Mouse (Mus musculus) heart, embryonic 15.5 days (tissue): ENCODE measurements around the gene Gm21677. TPM values are rescaled to one million over a fixed set of nuclear protein-coding genes. Genes with fewer than 3 reads are reported as not detected.
"Not testable (repeated sequence)": the region's sequence is repeated elsewhere in the genome, so short reads cannot be mapped to it uniquely, and the experiment has no call there.

Experiments used
- ATAC-seq: fragments of 200-750 bp; cut with Nextera tagmentation; replicated peaks from 2 replicates; pipeline ENCODE4 v1.8.0; 2017; ENCODE audit warnings: low read depth, moderate TSS enrichment; ENCODE audit not compliant: insufficient number of reproducible peaks, insufficient read depth, low FRiP score
- H3K27ac ChIP-seq: fragments of 300-500 bp; sonication (generic); 2 replicates; pipeline ENCODE4 v1.5.1; 2015; ENCODE audit warnings: mild to moderate bottlenecking, inconsistent platforms
- H3K27me3 ChIP-seq: fragments of 300-500 bp; sonication (generic); 2 replicates; pipeline ENCODE4 v1.6.1; 2015; ENCODE audit warnings: inconsistent platforms
- H3K36me3 ChIP-seq: fragments of 300-500 bp; sonication (generic); 2 replicates; pipeline ENCODE4 v1.6.1; 2015; ENCODE audit warnings: mild to moderate bottlenecking, inconsistent platforms
- H3K4me1 ChIP-seq: fragments of 300-500 bp; sonication (generic); replicated peaks from 2 replicates; pipeline ENCODE4 v1.6.1; 2015; ENCODE audit warnings: inconsistent platforms
- H3K4me2 ChIP-seq: fragments of 300-500 bp; sonication (generic); 2 replicates; pipeline ENCODE4 v1.6.1; 2015; ENCODE audit warnings: inconsistent platforms, mild to moderate bottlenecking, moderate library complexity
- H3K4me3 ChIP-seq: fragments of 300-500 bp; sonication (generic); 2 replicates; pipeline ENCODE4 v1.5.1; 2015; ENCODE audit warnings: mild to moderate bottlenecking, inconsistent platforms
- H3K9ac ChIP-seq: fragments of 300-500 bp; sonication (generic); 2 replicates; pipeline ENCODE4 v1.6.1; 2015; ENCODE audit warnings: mild to moderate bottlenecking, inconsistent platforms
- H3K9me3 ChIP-seq: fragments of 300-500 bp; sonication (generic); replicated peaks from 2 replicates; pipeline ENCODE4 v1.6.1; 2016; ENCODE audit warnings: inconsistent platforms
- WGBS: fragments of 180-500 bp; shearing (Covaris S2); methylation state at CpG from one replicate; pipeline ENCODE4 v1.1.7; 2015; ENCODE audit warnings: mixed read lengths; 5-methylcytosine and 5-hydroxymethylcytosine counted together
- polyA plus RNA-seq: library from polyadenylated mRNA; unstranded; fragments of >200 nt; fragmentation: Nextera tagmentation; extraction: Ambion mirVana; gene quantifications from 2 replicates; pipeline ENCODE4 v1.2.1, GENCODE M21; 2015

The Gm21677 gene
- not detected in 2 replicates for polyA plus RNA-seq

DNA sequence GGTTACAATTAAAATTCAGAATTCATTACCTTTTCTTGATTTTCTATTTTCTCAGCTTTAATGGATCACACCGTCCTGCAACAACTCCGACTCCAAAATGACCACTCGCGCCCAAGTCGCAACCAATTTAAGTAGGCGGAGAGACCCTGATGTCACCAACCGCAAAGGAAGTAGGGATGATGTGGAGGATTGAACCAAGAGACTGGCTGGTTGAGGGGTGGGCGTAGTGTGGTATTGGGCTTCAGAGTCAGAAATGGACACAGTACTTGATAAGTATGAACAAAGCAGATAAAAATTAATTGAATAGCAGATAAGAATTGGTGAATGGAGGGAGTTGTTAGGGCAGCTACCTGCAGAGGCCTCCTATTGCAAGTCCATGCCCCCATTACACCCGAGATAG lies at the start of gene Gm21677:
Gm21677 (minus strand) TSS at position 101 of the 400 bp plus-strand sequence.
- not testable (repeated sequence) for ATAC-seq

DNA sequence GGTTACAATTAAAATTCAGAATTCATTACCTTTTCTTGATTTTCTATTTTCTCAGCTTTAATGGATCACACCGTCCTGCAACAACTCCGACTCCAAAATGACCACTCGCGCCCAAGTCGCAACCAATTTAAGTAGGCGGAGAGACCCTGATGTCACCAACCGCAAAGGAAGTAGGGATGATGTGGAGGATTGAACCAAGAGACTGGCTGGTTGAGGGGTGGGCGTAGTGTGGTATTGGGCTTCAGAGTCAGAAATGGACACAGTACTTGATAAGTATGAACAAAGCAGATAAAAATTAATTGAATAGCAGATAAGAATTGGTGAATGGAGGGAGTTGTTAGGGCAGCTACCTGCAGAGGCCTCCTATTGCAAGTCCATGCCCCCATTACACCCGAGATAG lies 39.0 kb upstream of the Gm21677 start, which contains the start of gene Gm21693:
Gm21693 (minus strand) TSS at position 101 of the 400 bp plus-strand sequence.
- not testable (repeated sequence) for H3K4me1 ChIP-seq, H3K27me3 ChIP-seq, H3K4me2 ChIP-seq, H3K9ac ChIP-seq, H3K4me3 ChIP-seq, H3K27ac ChIP-seq, H3K36me3 ChIP-seq, ATAC-seq, H3K9me3 ChIP-seq
- no CpG with 5 or more reads among the region's 9 CpGs for WGBS

More for the DNA sequence above, at the start of gene Gm21677:
- not testable (repeated sequence) for H3K4me3 ChIP-seq, H3K27ac ChIP-seq, H3K9ac ChIP-seq, H3K27me3 ChIP-seq, H3K9me3 ChIP-seq, H3K4me1 ChIP-seq, H3K4me2 ChIP-seq, H3K36me3 ChIP-seq
- no CpG with 5 or more reads among the region's 9 CpGs for WGBS

DNA sequence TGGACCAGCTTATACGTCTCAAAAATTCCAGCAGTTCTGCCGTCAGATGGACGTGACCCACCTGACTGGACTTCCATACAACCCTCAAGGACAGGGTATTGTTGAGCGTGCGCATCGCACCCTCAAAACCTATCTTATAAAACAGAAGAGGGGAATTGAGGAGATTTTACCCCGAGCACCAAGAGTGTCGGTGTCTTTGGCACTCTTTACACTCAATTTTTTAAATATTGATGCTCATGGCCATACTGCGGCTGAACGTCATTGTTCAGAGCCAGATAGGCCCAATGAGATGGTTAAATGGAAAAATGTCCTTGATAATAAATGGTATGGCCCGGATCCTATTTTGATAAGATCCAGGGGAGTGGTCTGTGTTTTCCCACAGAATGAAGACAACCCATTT lies 34.4 kb upstream of the Gm21677 start:
- H3K27me3 ChIP-seq, H3K9ac ChIP-seq, H3K4me1 ChIP-seq, H3K4me3 ChIP-seq, H3K4me2 ChIP-seq, H3K9me3 ChIP-seq, H3K27ac ChIP-seq, H3K36me3 ChIP-seq, ATAC-seq: not testable (repeated sequence)
- no CpG with 5 or more reads among the region's 11 CpGs for WGBS

Other genes with a start within 250 kb of the Gm21677 start
- not detected in 2 replicates for gene Gm21693, start 38.9 kb upstream of the Gm21677 start, polyA plus RNA-seq
- not detected in 2 replicates for gene Gm21704, start 103.7 kb upstream of the Gm21677 start, polyA plus RNA-seq
- gene Gm21708, start 103.7 kb upstream of the Gm21677 start, polyA plus RNA-seq: not detected in 2 replicates